Mouse (Mus musculus) bone marrow, adult 2 months (tissue): ENCODE results near the gene Olfr1417.

Experiments
- CTCF ChIP-seq: fragments of 200-500 bp; IDR thresholded peaks from 2 replicates; pipeline ENCODE4 v1.5.1; 2011; ENCODE audit warnings: low read length, control low read depth; ENCODE audit not compliant: control insufficient read depth, insufficient read depth
- POLR2A ChIP-seq: fragments of 200-500 bp; IDR thresholded peaks from 2 replicates; pipeline ENCODE4 v1.6.1; 2011; ENCODE audit warnings: low read depth, mild to moderate bottlenecking, control low read depth, low read length, borderline replicate concordance; ENCODE audit not compliant: control insufficient read depth

DNA sequence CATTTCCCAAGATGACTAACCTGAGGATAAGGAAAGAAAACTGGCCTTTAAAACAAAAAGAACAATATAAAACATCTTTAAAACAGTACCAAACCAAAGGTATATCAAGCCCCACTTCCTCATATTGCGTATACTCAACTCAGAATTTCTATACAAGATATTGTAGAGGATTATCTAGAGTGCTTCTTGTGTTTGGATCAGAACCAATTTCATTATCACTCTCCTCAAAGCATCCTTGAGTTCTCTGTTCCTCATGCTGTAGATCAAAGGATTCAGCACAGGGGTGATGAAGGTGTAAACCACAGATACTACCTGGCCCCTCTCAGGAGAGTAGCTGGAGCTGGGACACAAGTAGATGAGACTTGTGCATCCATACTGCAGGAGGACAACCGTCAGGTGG, 15.8 kb upstream of the Olfr1417 start:
- TF ChIP-seq CTCF (no peak), POLR2A (no peak)
